Mouse (Mus musculus) small intestine, adult 2 months (tissue): ENCODE measurements around the gene Pus3. TPM values are rescaled to one million over a fixed set of nuclear protein-coding genes. Genes with fewer than 3 reads are reported as not detected.

Experiments
- H3K27ac ChIP-seq: fragments of 200-500 bp; 2 replicates; pipeline ENCODE4 v1.5.1; 2012; ENCODE audit warnings: low read depth, low read length, control low read depth, inconsistent platforms; ENCODE audit not compliant: insufficient read depth
- H3K27me3 ChIP-seq: fragments of 200-500 bp; 2 replicates; pipeline ENCODE4 v1.6.1; 2012; ENCODE audit warnings: mild to moderate bottlenecking, moderate library complexity, low read length, inconsistent platforms; ENCODE audit not compliant: control insufficient read depth, insufficient read depth
- H3K36me3 ChIP-seq: fragments of 200-500 bp; 2 replicates; pipeline ENCODE4 v1.6.1; 2012; ENCODE audit warnings: mild to moderate bottlenecking, low read length, control low read depth, inconsistent platforms; ENCODE audit not compliant: control insufficient read depth, insufficient read depth
- H3K4me1 ChIP-seq: fragments of 200-500 bp; 2 replicates; pipeline ENCODE4 v1.6.1; 2012; ENCODE audit warnings: low read length, inconsistent platforms, mixed read lengths; ENCODE audit not compliant: control insufficient read depth, insufficient read depth, insufficient read length
- H3K4me3 ChIP-seq: fragments of 200-500 bp; 2 replicates; pipeline ENCODE4 v1.5.1; 2012; ENCODE audit warnings: low read depth, mild to moderate bottlenecking, control low read depth, inconsistent platforms, low read length, moderate library complexity
- CTCF ChIP-seq: fragments of 200-500 bp; IDR thresholded peaks from 2 replicates; pipeline ENCODE4 v1.5.1; 2012; ENCODE audit warnings: low read depth, mild to moderate bottlenecking, control low read depth, inconsistent platforms, low read length, moderate library complexity, mixed read lengths; ENCODE audit not compliant: insufficient replicate concordance, insufficient read length; ENCODE audit errors: extremely low read depth
- POLR2A ChIP-seq: fragments of 200-500 bp; IDR thresholded peaks from 2 replicates; pipeline ENCODE4 v1.6.1; 2012; ENCODE audit warnings: low read depth, mild to moderate bottlenecking, control low read depth, inconsistent platforms, low read length, moderate library complexity
- WGBS: fragments of 180-500 bp; shearing (Covaris S2); methylation state at CpG from one replicate; pipeline ENCODE4 v1.1.7; 2018; 5-methylcytosine and 5-hydroxymethylcytosine counted together
- polyA plus RNA-seq: library from polyadenylated mRNA; depleted of rRNA; stranded (reverse); fragments of >200 nt; gene quantifications from 2 replicates; pipeline ENCODE4 v1.2.3, GENCODE M21; 2012

Gene Pus3
- polyA plus RNA-seq, 1 experiment, result 0.41 TPM

GRCm38 (mm10) chr9:35567995-35568394, 9.6 kb downstream of the Pus3 start:
- TF ChIP-seq CTCF, result no peak
- no peak for TF ChIP-seq POLR2A
- Histone ChIP-seq H3K4me3 (no peak overlapping the region), H3K27ac (no peak overlapping the region), H3K27me3 (no peaks in the 10 kb centered on the region; the same call in 1 of the 2 replicates), H3K4me1 (no peaks in the 10 kb centered on the region), H3K36me3 (peaks cover 24% of the 10 kb centered on the region)
- WGBS, result 85% methylated on average over 3 of the region's 3 CpGs

GRCm38 (mm10) chr9:35569571-35570534, 11.5 kb downstream of the Pus3 start, which contains the start of the genes Pate2 and Hyls1:
Gene Pate2, plus strand, starts transcription at chr9:35570284.
Gene Hyls1, minus strand, starts transcription at chr9:35570398.
- Histone ChIP-seq H3K36me3 (peaks cover 21% of the 10 kb centered on the region), H3K4me3 (peak within 1 kb of the TSS; percentile 95), H3K27me3 (peaks cover 4% of the 10 kb centered on the region), H3K27ac (peak within 1 kb of the TSS; percentile 77), H3K4me1 (no peaks in the 10 kb centered on the region)
- TF ChIP-seq CTCF (no peak), POLR2A (peak; percentile 43; the same call in 1 of the 2 replicates)
- WGBS, result under 1% methylated on average over 86 of the region's 86 CpGs

GRCm38 (mm10) chr9:35570663-35571062, 12.3 kb downstream of the Pus3 start:
- no peak for TF ChIP-seq CTCF
- no peak for TF ChIP-seq POLR2A
- Histone ChIP-seq H3K4me1 (no peaks in the 10 kb centered on the region), H3K36me3 (peaks cover 14% of the 10 kb centered on the region), H3K27ac (no peak overlapping the region), H3K27me3 (peaks cover 4% of the 10 kb centered on the region), H3K4me3 (peak overlapping the region; percentile 95; the same call in 1 of the 2 replicates)
- 9% methylated on average over 5 of the region's 5 CpGs for WGBS

- no peak for TF ChIP-seq POLR2A
- no peak for TF ChIP-seq CTCF
- H3K27ac ChIP-seq, result no peak overlapping the region
- 8% methylated on average over 32 of the region's 32 CpGs for WGBS
- H3K4me1 ChIP-seq, result no peaks in the 10 kb centered on the region
- H3K4me3 ChIP-seq, result no peak overlapping the region
- peaks cover 4% of the 10 kb centered on the region for H3K27me3 ChIP-seq
- H3K36me3 ChIP-seq, result no peaks in the 10 kb centered on the region
Measured at GRCm38 (mm10) chr9:35574416-35574815, 16.0 kb downstream of the Pus3 start.

GRCm38 (mm10) chr9:35587674-35588073, 29.3 kb downstream of the Pus3 start:
- Histone ChIP-seq H3K27ac (no peak overlapping the region), H3K27me3 (no peaks in the 10 kb centered on the region), H3K4me3 (no peak overlapping the region), H3K36me3 (no peaks in the 10 kb centered on the region), H3K4me1 (no peaks in the 10 kb centered on the region)
- WGBS, result 68% methylated on average over 1 of the region's 1 CpGs
- TF ChIP-seq POLR2A (no peak), CTCF (no peak)

GRCm38 (mm10) chr9:35592903-35593302, 34.5 kb downstream of the Pus3 start:
- no peaks in the 10 kb centered on the region for H3K4me1 ChIP-seq
- H3K36me3 ChIP-seq, result no peaks in the 10 kb centered on the region
- H3K27me3 ChIP-seq, result no peaks in the 10 kb centered on the region
- no peak overlapping the region for H3K4me3 ChIP-seq
- TF ChIP-seq CTCF, result no peak
- TF ChIP-seq POLR2A, result no peak
- WGBS, result 6% methylated on average over 2 of the region's 2 CpGs
- no peak overlapping the region for H3K27ac ChIP-seq
